Mouse (Mus musculus): ENCODE data around the gene Snx14.

Snx14 gene

DNA sequence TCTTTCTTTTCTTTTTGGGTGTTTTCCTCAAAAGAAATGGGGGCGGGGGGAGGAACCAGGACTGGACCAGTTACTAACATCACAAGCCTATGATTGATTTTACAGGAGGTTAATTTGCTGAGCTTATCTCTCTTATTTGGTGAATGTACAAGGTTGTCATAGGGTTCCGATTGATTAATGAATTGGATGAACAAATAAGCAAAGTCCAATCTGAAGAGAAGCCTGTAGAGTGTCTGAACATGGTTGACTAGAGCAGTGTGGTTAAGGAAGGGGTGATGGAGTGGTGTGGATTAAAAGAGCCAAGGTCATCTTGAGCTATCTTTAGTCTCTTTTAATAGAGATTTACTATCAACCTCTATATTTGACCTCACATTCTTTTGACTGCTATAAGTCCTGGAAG lies 94.3 kb downstream of the Snx14 start:
- no peak for DNase-seq (ENCODE audit: low read depth, low spot score)

DNA sequence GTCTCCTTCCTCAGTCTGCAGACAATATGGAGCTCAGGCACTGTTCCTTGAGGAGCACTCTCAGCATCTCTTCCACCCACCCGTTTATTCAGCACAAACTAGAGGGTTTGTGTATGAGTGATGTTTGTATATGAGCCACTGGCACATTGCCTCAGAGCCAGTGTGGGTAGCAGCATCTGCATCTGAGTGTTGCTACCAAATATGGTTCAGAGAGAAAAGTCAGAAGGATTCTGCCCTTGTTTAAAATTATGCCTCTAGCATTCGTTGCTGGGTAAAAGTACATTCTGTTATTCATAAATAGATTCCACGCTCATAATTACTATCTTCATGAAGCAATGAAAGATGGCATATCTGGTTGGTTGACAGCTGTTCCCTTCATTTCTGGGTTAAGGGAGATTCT lies 96.1 kb downstream of the Snx14 start:
- DNase-seq (ENCODE audit: low read depth, low spot score), result no peak

DNA sequence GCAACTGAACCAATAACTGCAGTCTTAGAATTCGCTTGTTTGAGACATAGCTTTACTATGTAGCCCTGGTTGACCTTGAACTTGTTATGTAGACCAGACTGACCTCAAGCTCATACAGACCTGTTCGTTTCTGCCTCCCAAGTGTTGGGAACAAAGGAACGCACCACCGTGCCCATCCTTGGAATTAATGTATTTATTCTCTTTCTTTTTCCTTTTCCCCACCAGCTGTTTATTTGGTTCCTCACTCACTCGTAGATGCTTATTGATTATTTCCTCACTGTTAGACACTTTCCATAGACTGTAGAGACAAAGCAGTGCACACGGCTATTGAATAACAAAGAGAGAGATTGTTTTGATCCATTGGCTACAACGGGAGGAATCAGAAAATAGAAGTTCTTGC lies 96.5 kb downstream of the Snx14 start:
- DNase-seq (ENCODE audit: low read depth, low spot score), result no peak

- DNase-seq (ENCODE audit: low read depth, low spot score), result no peak
Observed at GRCm38 (mm10) chr9:88340819-88341218, 97.9 kb downstream of the Snx14 start.

DNA sequence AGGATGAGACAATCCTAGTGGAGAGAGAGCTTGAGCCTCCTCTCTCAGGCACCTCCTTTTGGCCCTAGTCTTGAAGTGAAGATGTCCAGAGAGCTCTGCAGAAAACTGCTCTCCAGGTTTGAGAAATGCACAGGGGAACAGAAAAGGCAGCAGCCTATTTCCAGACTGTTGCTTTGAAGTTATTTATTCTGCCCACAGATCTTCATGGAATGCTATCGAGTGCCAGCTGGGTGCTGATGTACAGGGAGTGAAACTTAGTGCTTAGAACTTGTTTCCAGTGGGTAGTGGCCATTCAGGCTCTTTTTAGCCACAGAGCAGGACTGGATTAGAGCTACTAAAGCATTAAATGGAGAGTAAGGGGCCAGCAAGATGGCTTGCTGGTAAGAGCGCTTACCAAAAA lies 102.9 kb downstream of the Snx14 start:
- no peak for DNase-seq (ENCODE audit: low read depth, low spot score)

DNA sequence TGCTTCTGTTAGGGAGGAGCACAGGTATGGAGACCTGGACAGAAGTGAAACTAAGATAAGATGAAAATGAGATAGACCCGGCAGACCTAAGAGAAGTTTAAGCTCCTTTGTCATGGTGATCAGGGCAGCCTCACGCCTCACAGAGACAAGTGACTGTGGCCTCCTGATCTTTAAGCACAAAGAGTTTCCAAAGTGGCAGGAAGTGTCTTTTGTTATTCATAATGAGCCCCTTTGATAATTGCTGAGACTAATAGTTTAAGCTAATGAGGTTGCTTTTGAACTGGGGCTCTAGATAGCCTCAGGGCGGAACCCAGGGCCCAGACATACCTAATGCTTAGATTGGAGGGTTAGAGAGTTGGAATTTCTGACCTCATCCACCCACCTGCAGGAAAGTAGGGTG lies 106.3 kb downstream of the Snx14 start:
- no peak for DNase-seq (ENCODE audit: low read depth, low spot score)

DNA sequence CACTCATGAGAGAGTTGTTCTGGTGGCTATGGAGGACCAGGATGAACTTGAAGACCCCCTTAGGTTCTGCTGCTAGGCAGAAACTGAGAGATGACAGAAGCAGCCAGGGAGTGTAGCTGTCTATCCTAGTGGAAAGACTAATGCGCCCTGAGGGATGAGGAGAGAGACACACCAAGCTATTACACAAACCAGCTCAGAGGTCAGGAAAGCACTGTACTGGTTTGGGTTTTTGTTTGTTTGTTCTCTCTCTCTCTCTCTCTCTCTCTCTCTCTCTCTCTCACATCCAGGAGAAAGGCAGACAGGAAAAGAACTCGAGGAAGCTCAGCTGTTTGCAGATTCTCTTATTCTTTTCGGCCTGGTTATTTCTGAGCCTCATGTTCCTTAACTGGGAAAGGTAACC lies 108.4 kb downstream of the Snx14 start:
- no peak for DNase-seq (ENCODE audit: low read depth, low spot score)

GRCm38 (mm10) chr9:88329166-88329748 lies 109.5 kb downstream of the Snx14 start:
- DNase-seq (ENCODE audit: low read depth, low spot score), result no peak

- no peak for DNase-seq (ENCODE audit: low read depth, low spot score)
Observed at GRCm38 (mm10) chr9:88328666-88329065, 110.1 kb downstream of the Snx14 start.

- DNase-seq (ENCODE audit: low read depth, low spot score), result peak; percentile 74
Observed at GRCm38 (mm10) chr9:88326930-88327901, 111.5 kb downstream of the Snx14 start, which contains the start of gene Nt5e. Gene Nt5e (plus strand): TSS chr9:88327197.
